Mouse (Mus musculus) lung, postnatal 0 days (tissue): ENCODE measurements around the gene Umps. TPM values are rescaled to one million over a fixed set of nuclear protein-coding genes. Genes with fewer than 3 reads are reported as not detected.

Experiments used
- ATAC-seq: fragments of 200-750 bp; cut with Nextera tagmentation; 2 replicates; pipeline ENCODE4 v1.8.0; 2017; ENCODE audit warnings: moderate library complexity
- DNase-seq: peaks from one replicate; pipeline ENCODE4 v3.0.0-alpha.2; 2016; ENCODE audit warnings: low spot score
- H3K27ac ChIP-seq: fragments of 300-500 bp; sonication (generic); 2 replicates; pipeline ENCODE4 v1.5.1; 2014; ENCODE audit warnings: antibody characterized with exemption, mild to moderate bottlenecking, low read length, mixed read lengths
- H3K27me3 ChIP-seq: fragments of 300-500 bp; sonication (generic); replicated peaks from 2 replicates; pipeline ENCODE4 v1.6.1; 2014; ENCODE audit warnings: low read length, mixed read lengths; ENCODE audit not compliant: insufficient read depth
- H3K36me3 ChIP-seq: fragments of 300-500 bp; sonication (generic); 2 replicates; pipeline ENCODE4 v1.6.1; 2014; ENCODE audit warnings: low read length, mixed read lengths; ENCODE audit not compliant: insufficient read depth
- H3K4me1 ChIP-seq: fragments of 300-500 bp; sonication (generic); 2 replicates; pipeline ENCODE4 v1.6.1; 2014; ENCODE audit warnings: antibody characterized with exemption, low read depth, low read length, mixed read lengths; ENCODE audit not compliant: insufficient read depth
- H3K4me2 ChIP-seq: fragments of 300-500 bp; sonication (generic); replicated peaks from 2 replicates; pipeline ENCODE4 v1.6.1; 2014; ENCODE audit warnings: low read depth, mild to moderate bottlenecking, low read length, moderate library complexity, mixed read lengths
- H3K4me3 ChIP-seq: fragments of 300-500 bp; sonication (generic); 2 replicates; pipeline ENCODE4 v1.5.1; 2014; ENCODE audit warnings: low read depth, low read length
- H3K9ac ChIP-seq: fragments of 300-500 bp; sonication (generic); replicated peaks from 2 replicates; pipeline ENCODE4 v1.6.1; 2014; ENCODE audit warnings: low read depth, mild to moderate bottlenecking
- H3K9me3 ChIP-seq: fragments of 300-500 bp; sonication (generic); 2 replicates; pipeline ENCODE4 v1.6.1; 2016; ENCODE audit warnings: low read length, mixed read lengths
- CTCF ChIP-seq: IDR thresholded peaks from 2 replicates; pipeline ENCODE4 v1.5.1; 2016; ENCODE audit warnings: antibody characterized with exemption, mild to moderate bottlenecking
- EP300 ChIP-seq: IDR thresholded peaks from 2 replicates; pipeline ENCODE4 v1.6.1; 2016; ENCODE audit warnings: antibody characterized with exemption, mild to moderate bottlenecking, control low read depth
- WGBS: fragments of 180-500 bp; shearing (Covaris S2); extraction: QIAGEN DNeasy Blood & Tissue Kit; methylation state at CpG from one replicate; pipeline ENCODE4 v1.1.7; 2014; 5-methylcytosine and 5-hydroxymethylcytosine counted together
- polyA plus RNA-seq: library from polyadenylated mRNA; unstranded; fragments of >200 nt; fragmentation: Nextera tagmentation; extraction: Ambion mirVana; gene quantifications from 2 replicates; pipeline ENCODE4 v1.2.1, GENCODE M21; 2015

Umps gene
- polyA plus RNA-seq, 1 experiment from 2014 or later = 10.3 TPM

GRCm38 (mm10) chr16:33989106-33989505 is 22.3 kb upstream of the Umps start:
- H3K27ac ChIP-seq = no peak overlapping the region
- no peak overlapping the region for H3K4me2 ChIP-seq
- no peak for ATAC-seq
- H3K9me3 ChIP-seq = no peaks in the 10 kb centered on the region
- TF ChIP-seq CTCF (no peak), EP300 (no peak)
- H3K4me3 ChIP-seq = no peak overlapping the region
- no peaks in the 10 kb centered on the region for H3K4me1 ChIP-seq
- H3K27me3 ChIP-seq = no peaks in the 10 kb centered on the region
- no peaks in the 10 kb centered on the region for H3K36me3 ChIP-seq
- no peak overlapping the region for H3K9ac ChIP-seq
- 87% methylated on average over 1 of the region's 1 CpGs for WGBS
- no peak for DNase-seq

DNA sequence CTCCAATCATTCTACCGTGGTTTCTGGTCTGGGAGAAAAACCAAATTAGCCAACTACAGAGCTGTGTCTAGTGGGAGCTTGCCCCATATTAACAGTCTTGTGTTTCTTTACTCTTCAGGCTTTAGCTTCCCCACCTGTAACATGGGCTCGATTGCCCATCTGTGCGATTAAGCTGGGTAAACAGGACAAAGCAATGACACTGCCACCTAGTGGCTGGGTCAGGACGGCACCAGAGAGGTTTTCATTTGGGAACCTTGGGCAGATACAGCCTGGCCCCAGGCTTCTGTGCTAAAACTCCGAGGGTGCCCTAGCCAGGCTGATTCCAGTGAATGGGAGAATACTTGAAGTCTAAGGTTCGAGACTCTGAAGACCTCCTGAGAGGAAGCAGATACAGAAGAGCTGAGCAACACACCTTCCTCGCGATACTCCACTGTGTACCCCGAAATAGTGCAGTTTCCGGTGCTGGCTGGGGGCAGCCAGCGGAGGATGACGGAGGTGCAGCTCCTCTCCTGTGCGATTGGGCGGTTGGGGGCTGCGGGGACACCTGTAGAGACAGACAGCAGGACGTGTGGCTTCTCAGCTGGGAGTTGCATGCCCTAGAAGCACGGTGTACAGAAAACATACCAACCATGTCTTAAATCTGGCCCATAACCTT is 21.6 kb upstream of the Umps start:
- no peaks in the 10 kb centered on the region for H3K9me3 ChIP-seq
- H3K27ac ChIP-seq = no peak overlapping the region
- DNase-seq (peak; percentile 62), ATAC-seq (peak; percentile 47; the same call in 1 of the 2 replicates)
- H3K4me2 ChIP-seq = no peak overlapping the region
- TF ChIP-seq EP300 (no peak), CTCF (peak; percentile 89)
- no peak overlapping the region for H3K4me3 ChIP-seq
- H3K36me3 ChIP-seq = no peaks in the 10 kb centered on the region
- H3K9ac ChIP-seq = no peak overlapping the region
- 58% methylated on average over 17 of the region's 17 CpGs for WGBS
- no peaks in the 10 kb centered on the region for H3K27me3 ChIP-seq
- H3K4me1 ChIP-seq = no peaks in the 10 kb centered on the region

GRCm38 (mm10) chr16:33986993-33987392 is 20.2 kb upstream of the Umps start:
- H3K27me3 ChIP-seq = no peaks in the 10 kb centered on the region
- no peaks in the 10 kb centered on the region for H3K9me3 ChIP-seq
- WGBS = 88% methylated on average over 7 of the region's 7 CpGs
- no peak overlapping the region for H3K4me2 ChIP-seq
- TF ChIP-seq EP300 (no peak), CTCF (no peak)
- H3K4me1 ChIP-seq = no peaks in the 10 kb centered on the region
- ATAC-seq = no peak
- no peak for DNase-seq
- no peaks in the 10 kb centered on the region for H3K36me3 ChIP-seq
- H3K4me3 ChIP-seq = no peak overlapping the region
- H3K27ac ChIP-seq = no peak overlapping the region
- no peak overlapping the region for H3K9ac ChIP-seq

DNA sequence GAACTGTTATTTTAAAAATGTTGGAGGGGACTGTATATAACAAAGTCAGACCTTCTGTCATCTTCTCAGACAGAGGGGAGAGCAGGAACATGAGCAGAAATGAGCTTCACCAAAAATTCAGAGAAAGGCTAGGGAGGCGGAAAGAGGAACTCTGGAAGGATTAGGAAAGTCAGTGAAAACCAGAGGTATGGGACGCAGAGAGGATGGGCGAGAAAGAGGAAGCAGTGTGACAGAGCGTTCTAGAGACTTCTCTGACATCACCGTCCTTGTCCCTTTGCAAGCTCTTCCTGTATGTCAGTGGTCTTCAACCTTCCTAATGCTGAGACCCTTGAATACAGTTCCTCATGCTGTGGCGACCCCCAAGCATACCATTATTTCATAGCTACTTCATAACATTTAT is 18.5 kb upstream of the Umps start:
- DNase-seq = no peak
- Histone ChIP-seq H3K4me2 (no peak overlapping the region), H3K36me3 (no peaks in the 10 kb centered on the region), H3K9ac (no peak overlapping the region), H3K27me3 (no peaks in the 10 kb centered on the region), H3K4me1 (no peaks in the 10 kb centered on the region), H3K9me3 (no peaks in the 10 kb centered on the region), H3K27ac (no peak overlapping the region), H3K4me3 (no peak overlapping the region)
- WGBS = 74% methylated on average over 6 of the region's 6 CpGs
- TF ChIP-seq EP300 = no peak
- no peak for TF ChIP-seq CTCF
- no peak for ATAC-seq

- Histone ChIP-seq H3K27ac (no peak overlapping the region), H3K4me1 (no peaks in the 10 kb centered on the region), H3K9ac (no peak overlapping the region), H3K27me3 (no peaks in the 10 kb centered on the region), H3K36me3 (no peaks in the 10 kb centered on the region), H3K4me2 (no peak overlapping the region), H3K4me3 (no peak overlapping the region), H3K9me3 (no peaks in the 10 kb centered on the region)
- ATAC-seq = no peak
- WGBS = 95% methylated on average over 6 of the region's 6 CpGs
- DNase-seq = no peak
- TF ChIP-seq EP300 = no peak
- no peak for TF ChIP-seq CTCF
Observed at GRCm38 (mm10) chr16:33983712-33984111, 16.9 kb upstream of the Umps start.

GRCm38 (mm10) chr16:33979855-33980254 is 13.0 kb upstream of the Umps start:
- Histone ChIP-seq H3K9me3 (no peaks in the 10 kb centered on the region), H3K36me3 (no peaks in the 10 kb centered on the region), H3K4me2 (no peak overlapping the region), H3K9ac (no peak overlapping the region), H3K27ac (no peak overlapping the region), H3K4me1 (no peaks in the 10 kb centered on the region), H3K27me3 (no peaks in the 10 kb centered on the region), H3K4me3 (no peak overlapping the region)
- WGBS = 55% methylated on average over 2 of the region's 2 CpGs
- no peak for ATAC-seq
- no peak for TF ChIP-seq CTCF
- peak; percentile 15 for DNase-seq

DNA sequence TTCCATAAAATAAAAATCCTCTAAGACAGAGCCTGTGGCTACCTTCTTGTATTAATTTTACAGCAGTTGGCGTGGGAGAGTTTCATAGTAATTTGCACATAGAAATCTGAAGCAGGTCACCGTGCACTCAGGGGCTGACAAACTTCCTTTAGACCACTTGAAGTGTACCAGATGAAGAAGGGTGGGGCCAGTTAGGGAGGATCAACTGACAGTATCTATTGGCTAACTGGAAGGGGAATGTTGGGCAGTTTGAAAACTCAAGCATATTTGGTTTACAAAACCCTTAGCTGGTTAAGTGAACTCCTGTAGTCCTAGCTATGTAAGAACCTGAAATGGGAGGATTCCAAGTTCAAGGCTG is 424 bp upstream of the Umps start:
- peaks cover 3% of the 10 kb centered on the region; the same call in 1 of the 2 replicates for H3K36me3 ChIP-seq
- H3K4me3 ChIP-seq = peak overlapping the region; percentile 77
- WGBS = 32% methylated on average over 2 of the region's 2 CpGs
- H3K4me2 ChIP-seq = peak overlapping the region; percentile 93
- no peaks in the 10 kb centered on the region for H3K27me3 ChIP-seq
- peak overlapping the region; percentile 65 for H3K27ac ChIP-seq
- DNase-seq = peak; percentile 56
- peak; percentile 61 for ATAC-seq
- H3K9me3 ChIP-seq = no peaks in the 10 kb centered on the region
- peak overlapping the region; percentile 69; the same call in 1 of the 2 replicates for H3K9ac ChIP-seq
- peaks cover 9% of the 10 kb centered on the region; the same call in 1 of the 2 replicates for H3K4me1 ChIP-seq
- TF ChIP-seq EP300 = no peak
- no peak for TF ChIP-seq CTCF
